In genomic region chr19:43613293-43614130, GRCm38 (mm10) we compare ENCODE assay signal across 14 mouse cellular contexts. TPM values are rescaled to one million over a fixed set of nuclear protein-coding genes. Genes with fewer than 3 reads are reported as not detected.
DNase-seq lines count a peak whose midpoint lies in the region; ATAC-seq and TF ChIP-seq lines count a peak whose summit lies in the region.
"Had no signal": no experiment of that assay in that cellular context is flagged by ENCODE, and none has a peak within 500 bp of the region (broad histone marks: within the 10 kb centered on the region; RNA-seq: fewer than 3 reads in every experiment).

No protein-coding gene starts in this region.

- no peak for TF ChIP-seq POLR2A in thymus, adult 2 months (IDR thresholded peaks at IDR 0.05; ENCODE audit: control insufficient read depth, extremely low read depth, insufficient read depth, low read length, poor library complexity)

- intact Hi-C loops in left cerebral cortex, postnatal 36 days (cut with DNase I) = loop anchor here (5.0 kb wide), 1 partner anchor 1624 kb away; the partner anchor contains the start of gene Lbx1

- H3K9ac ChIP-seq in hindbrain, embryonic 11.5 days (ENCODE audit: low read depth, low read length) = no peak overlapping the region
- no peak overlapping the region for H3K9ac ChIP-seq in hindbrain, embryonic 16.5 days (ENCODE audit: low read depth, low read length)
- no peak overlapping the region for H3K9ac ChIP-seq in forebrain, embryonic 15.5 days (replicated peaks)
- H3K9ac ChIP-seq in midbrain, embryonic 13.5 days (replicated peaks) = no peak overlapping the region
- H3K9ac ChIP-seq: hindbrain, embryonic 15.5 days had no signal

- WGBS in hindbrain, embryonic 11.5 days = 1% methylated on average over 26 of the region's 26 CpGs
- WGBS in hindbrain, embryonic 16.5 days = 3% methylated on average over 26 of the region's 26 CpGs
- 1% methylated on average over 26 of the region's 26 CpGs for WGBS in embryonic facial prominence, embryonic 10.5 days
- WGBS in forebrain, embryonic 15.5 days = 7% methylated on average over 26 of the region's 26 CpGs
- 2% methylated on average over 26 of the region's 26 CpGs for WGBS in midbrain, embryonic 13.5 days
- 11% methylated on average over 26 of the region's 26 CpGs for WGBS in thymus, adult 2 months

- peaks cover 82% of the 10 kb centered on the region for H3K27me3 ChIP-seq in hindbrain, embryonic 11.5 days (ENCODE audit: control insufficient read depth, insufficient read depth, low read length)
- H3K27me3 ChIP-seq in hindbrain, embryonic 16.5 days (replicated peaks; ENCODE audit: control insufficient read depth, insufficient read depth, low read length) = peaks cover 46% of the 10 kb centered on the region
- peaks cover 100% of the 10 kb centered on the region for H3K27me3 ChIP-seq in embryonic facial prominence, embryonic 10.5 days (replicated peaks; ENCODE audit: low read depth, poor library complexity, severe bottlenecking)
- H3K27me3 ChIP-seq in forebrain, embryonic 15.5 days = peaks cover 65% of the 10 kb centered on the region
- H3K27me3 ChIP-seq in midbrain, embryonic 13.5 days = peaks cover 94% of the 10 kb centered on the region
- H3K27me3 ChIP-seq in thymus, adult 2 months (ENCODE audit: control insufficient read depth, insufficient read depth, low read length) = peaks cover 69% of the 10 kb centered on the region; the same call in 1 of the 2 replicates

- ATAC-seq in hindbrain, embryonic 11.5 days (ENCODE audit: low FRiP score) = no peak
- no peak for ATAC-seq in hindbrain, embryonic 16.5 days
- no peak for ATAC-seq in forebrain, embryonic 15.5 days (replicated peaks)
- ATAC-seq in midbrain, embryonic 13.5 days = no peak

- no peak for TF ChIP-seq CTCF in thymus, adult 2 months (IDR thresholded peaks at IDR 0.05; ENCODE audit: borderline replicate concordance, control insufficient read depth, extremely low read depth, insufficient read depth, low read length, poor library complexity)

- no peak overlapping the region for H3K4me2 ChIP-seq in hindbrain, embryonic 11.5 days (replicated peaks; ENCODE audit: low read depth, low read length)
- no peak overlapping the region for H3K4me2 ChIP-seq in hindbrain, embryonic 16.5 days (ENCODE audit: low read length)
- H3K4me2 ChIP-seq in forebrain, embryonic 15.5 days (replicated peaks) = peak overlapping the region; percentile 71
- H3K4me2 ChIP-seq in midbrain, embryonic 13.5 days (replicated peaks) = peak overlapping the region; percentile 57

- H3K9me3 ChIP-seq in hindbrain, embryonic 11.5 days (ENCODE audit: control insufficient read depth, low read length) = no peaks in the 10 kb centered on the region
- H3K9me3 ChIP-seq in hindbrain, embryonic 16.5 days (ENCODE audit: control insufficient read depth, low read length) = no peaks in the 10 kb centered on the region
- no peaks in the 10 kb centered on the region for H3K9me3 ChIP-seq in embryonic facial prominence, embryonic 10.5 days
- H3K9me3 ChIP-seq in forebrain, embryonic 15.5 days = no peaks in the 10 kb centered on the region
- no peaks in the 10 kb centered on the region for H3K9me3 ChIP-seq in midbrain, embryonic 13.5 days
- H3K9me3 ChIP-seq: hindbrain, embryonic 15.5 days had no signal

- DNase-seq in hindbrain, embryonic 11.5 days (ENCODE audit: low spot score) = peak; percentile 57
- peak; percentile 47 for DNase-seq in embryonic facial prominence, embryonic 10.5 days (ENCODE audit: low spot score)
- DNase-seq in lung, postnatal 10 days = no peak
- no peak for DNase-seq in left cerebral cortex, postnatal 36 days (ENCODE audit: low spot score in 2 of 2)
- DNase-seq in thymus, adult 2 months = no peak

- no peak overlapping the region for H3K27ac ChIP-seq in hindbrain, embryonic 11.5 days (ENCODE audit: low read depth, low read length)
- no peak overlapping the region for H3K27ac ChIP-seq in hindbrain, embryonic 16.5 days (ENCODE audit: low read depth, low read length)
- no peak overlapping the region for H3K27ac ChIP-seq in embryonic facial prominence, embryonic 10.5 days (replicated peaks)
- no peak overlapping the region for H3K27ac ChIP-seq in forebrain, embryonic 15.5 days (replicated peaks)
- no peak overlapping the region for H3K27ac ChIP-seq in midbrain, embryonic 13.5 days
- no peak overlapping the region for H3K27ac ChIP-seq in thymus, adult 2 months (ENCODE audit: control insufficient read depth, insufficient read depth, low read length)
- H3K27ac ChIP-seq: hindbrain, embryonic 15.5 days; macrophage had no signal

- no peak overlapping the region for H3K4me3 ChIP-seq in hindbrain, embryonic 11.5 days (ENCODE audit: low read depth, low read length)
- H3K4me3 ChIP-seq in hindbrain, embryonic 16.5 days (ENCODE audit: low read length) = no peak overlapping the region
- peak overlapping the region; percentile 58 for H3K4me3 ChIP-seq in embryonic facial prominence, embryonic 10.5 days
- H3K4me3 ChIP-seq in forebrain, embryonic 15.5 days = peak overlapping the region; percentile 47
- H3K4me3 ChIP-seq in midbrain, embryonic 13.5 days (replicated peaks) = peak overlapping the region; percentile 34
- no peak overlapping the region for H3K4me3 ChIP-seq in thymus, adult 2 months (ENCODE audit: control insufficient read depth, insufficient read depth, low read length)

- H3K36me3 ChIP-seq in hindbrain, embryonic 11.5 days (ENCODE audit: control insufficient read depth, insufficient read depth, low read length) = no peaks in the 10 kb centered on the region
- no peaks in the 10 kb centered on the region for H3K36me3 ChIP-seq in hindbrain, embryonic 16.5 days (ENCODE audit: control insufficient read depth, insufficient read depth, low read length)
- H3K36me3 ChIP-seq in embryonic facial prominence, embryonic 10.5 days (replicated peaks) = no peaks in the 10 kb centered on the region
- no peaks in the 10 kb centered on the region for H3K36me3 ChIP-seq in forebrain, embryonic 15.5 days
- no peaks in the 10 kb centered on the region for H3K36me3 ChIP-seq in midbrain, embryonic 13.5 days
- H3K36me3 ChIP-seq in thymus, adult 2 months (ENCODE audit: control insufficient read depth, insufficient read depth, low read length) = no peaks in the 10 kb centered on the region
- H3K36me3 ChIP-seq: hindbrain, embryonic 15.5 days had no signal

- H3K4me1 ChIP-seq in hindbrain, embryonic 11.5 days (replicated peaks; ENCODE audit: control insufficient read depth, insufficient read depth, low read length) = peaks cover 21% of the 10 kb centered on the region
- peaks cover 5% of the 10 kb centered on the region for H3K4me1 ChIP-seq in hindbrain, embryonic 16.5 days (ENCODE audit: control insufficient read depth, insufficient read depth, low read depth, low read length)
- H3K4me1 ChIP-seq in embryonic facial prominence, embryonic 10.5 days = peaks cover 58% of the 10 kb centered on the region
- H3K4me1 ChIP-seq in forebrain, embryonic 15.5 days = peaks cover 45% of the 10 kb centered on the region
- H3K4me1 ChIP-seq in midbrain, embryonic 13.5 days (replicated peaks) = peaks cover 53% of the 10 kb centered on the region
- peaks cover 12% of the 10 kb centered on the region; the same call in 1 of the 2 replicates for H3K4me1 ChIP-seq in thymus, adult 2 months (replicated peaks; ENCODE audit: control insufficient read depth, insufficient read depth, low read length)

RNA-seq across cellular contexts. Expression of gene Nkx2-3, which starts 1.4 kb away (rescaled TPM):
- 0.20 and 0.38 TPM in 2 replicates for polyA plus RNA-seq in hindbrain, embryonic 11.5 days (2014; fragmentation: Nextera tagmentation; extraction: Ambion mirVana)
- 0.19 TPM in 1 of 2 replicates, not detected in the other for polyA plus RNA-seq in hindbrain, embryonic 16.5 days (2015; fragmentation: Nextera tagmentation; extraction: Ambion mirVana)
- polyA plus RNA-seq in embryonic facial prominence, embryonic 10.5 days (2016; fragmentation: Nextera tagmentation; extraction: Ambion mirVana) = 3.7 and 4.1 TPM in 2 replicates
- 3.6 and 4.5 TPM in 2 replicates for polyA plus RNA-seq in forebrain, embryonic 15.5 days (2015; fragmentation: Nextera tagmentation; extraction: Ambion mirVana)
- polyA plus RNA-seq in midbrain, embryonic 13.5 days (2015; fragmentation: Nextera tagmentation; extraction: Ambion mirVana) = 0.85 and 1.0 TPM in 2 replicates
- not detected for total RNA-seq in left cerebral cortex, postnatal 36 days (2021)
- polyA plus RNA-seq in thymus, adult 2 months (2012; rRNA removed) = not detected in 2 replicates
- total RNA-seq: granulocyte monocyte progenitor cell, adult 5-6 weeks; layer of hippocampus, adult 8-10 months had no signal
- polyA plus RNA-seq: limb, embryonic 14.5 days; macrophage; neural tube, embryonic 14.5 days had no signal

Comparison
In these comparisons a context has a peak if more than half of its experiments do, and no peak if none do; other contexts are left out.
1. DNase-seq: peak in hindbrain, embryonic 11.5 days (single experiment) and embryonic facial prominence, embryonic 10.5 days (single experiment); none in lung, postnatal 10 days (single experiment), left cerebral cortex, postnatal 36 days (0 of 2) and thymus, adult 2 months (single experiment).
2. H3K4me2 ChIP-seq: peak in forebrain, embryonic 15.5 days (single experiment) and midbrain, embryonic 13.5 days (single experiment); none in hindbrain, embryonic 11.5 days (single experiment) and hindbrain, embryonic 16.5 days (single experiment).
3. H3K4me3 ChIP-seq: peak in embryonic facial prominence, embryonic 10.5 days (single experiment), forebrain, embryonic 15.5 days (single experiment) and midbrain, embryonic 13.5 days (single experiment); none in hindbrain, embryonic 11.5 days (single experiment), hindbrain, embryonic 16.5 days (single experiment) and thymus, adult 2 months (single experiment).